Mouse (Mus musculus): ENCODE measurements around the gene Cfap52.

Gene Cfap52

GRCm38 (mm10) chr11:67965242-67965883, at the start of gene Cfap52:
TSS of gene Cfap52 (minus strand) at chr11:67965651.
- DNase-seq (ENCODE audit: low spot score): peak; percentile 69

GRCm38 (mm10) chr11:68012207-68012606, 46.8 kb upstream of the Cfap52 start:
- DNase-seq (ENCODE audit: low spot score): no peak

GRCm38 (mm10) chr11:68009377-68009776, 43.9 kb upstream of the Cfap52 start:
- no peak for DNase-seq (ENCODE audit: low spot score)

GRCm38 (mm10) chr11:68007645-68008044, 42.2 kb upstream of the Cfap52 start:
- no peak for DNase-seq (ENCODE audit: low spot score)

- no peak for DNase-seq (ENCODE audit: low spot score)
These were observed 40.9 kb upstream of the Cfap52 start for GRCm38 (mm10) chr11:68006216-68006789.

GRCm38 (mm10) chr11:68004191-68004590, 38.7 kb upstream of the Cfap52 start:
- peak; percentile 60 for DNase-seq (ENCODE audit: low spot score)

GRCm38 (mm10) chr11:67999629-68000028, 34.2 kb upstream of the Cfap52 start:
- DNase-seq (ENCODE audit: low spot score): no peak

GRCm38 (mm10) chr11:67998905-67999304, 33.5 kb upstream of the Cfap52 start:
- DNase-seq (ENCODE audit: low spot score): peak; percentile 17

GRCm38 (mm10) chr11:67995965-67996364, 30.5 kb upstream of the Cfap52 start:
- no peak for DNase-seq (ENCODE audit: low spot score)

- DNase-seq (ENCODE audit: low spot score): no peak
These were observed 25.8 kb upstream of the Cfap52 start for GRCm38 (mm10) chr11:67991240-67991639.

- no peak for DNase-seq (ENCODE audit: low spot score)
These were observed 18.1 kb upstream of the Cfap52 start for GRCm38 (mm10) chr11:67983564-67983963.

- no peak for DNase-seq (ENCODE audit: low spot score)
These were observed 9.8 kb upstream of the Cfap52 start for GRCm38 (mm10) chr11:67975252-67975651.

GRCm38 (mm10) chr11:67973225-67973624, 7.8 kb upstream of the Cfap52 start:
- DNase-seq (ENCODE audit: low spot score): no peak

- DNase-seq (ENCODE audit: low spot score): no peak
These were observed 7.2 kb upstream of the Cfap52 start for GRCm38 (mm10) chr11:67972606-67973005.

- no peak for DNase-seq (ENCODE audit: low spot score)
These were observed 2.4 kb upstream of the Cfap52 start for GRCm38 (mm10) chr11:67967831-67968230.

- DNase-seq (ENCODE audit: low spot score): peak; percentile 77
These were observed 741 bp upstream of the Cfap52 start, which contains the start of gene Stx8 for GRCm38 (mm10) chr11:67965905-67966878. TSS of gene Stx8 (plus strand) at chr11:67966193.

GRCm38 (mm10) chr11:67964110-67964509, 1.3 kb downstream of the Cfap52 start:
- no peak for DNase-seq (ENCODE audit: low spot score)

GRCm38 (mm10) chr11:67954413-67954812, 11.0 kb downstream of the Cfap52 start:
- no peak for DNase-seq (ENCODE audit: low spot score)

- no peak for DNase-seq (ENCODE audit: low spot score)
These were observed 11.8 kb downstream of the Cfap52 start for GRCm38 (mm10) chr11:67953604-67954003.

- DNase-seq (ENCODE audit: low spot score): no peak
These were observed 16.0 kb downstream of the Cfap52 start for GRCm38 (mm10) chr11:67949475-67949874.

- DNase-seq (ENCODE audit: low spot score): peak; percentile 31
These were observed 17.2 kb downstream of the Cfap52 start for GRCm38 (mm10) chr11:67948229-67948628.

- DNase-seq (ENCODE audit: low spot score): no peak
These were observed 33.3 kb downstream of the Cfap52 start for GRCm38 (mm10) chr11:67932156-67932555.

Measured in layer of hippocampus, adult 9-10 months (tissue).